In the genomic region with DNA sequence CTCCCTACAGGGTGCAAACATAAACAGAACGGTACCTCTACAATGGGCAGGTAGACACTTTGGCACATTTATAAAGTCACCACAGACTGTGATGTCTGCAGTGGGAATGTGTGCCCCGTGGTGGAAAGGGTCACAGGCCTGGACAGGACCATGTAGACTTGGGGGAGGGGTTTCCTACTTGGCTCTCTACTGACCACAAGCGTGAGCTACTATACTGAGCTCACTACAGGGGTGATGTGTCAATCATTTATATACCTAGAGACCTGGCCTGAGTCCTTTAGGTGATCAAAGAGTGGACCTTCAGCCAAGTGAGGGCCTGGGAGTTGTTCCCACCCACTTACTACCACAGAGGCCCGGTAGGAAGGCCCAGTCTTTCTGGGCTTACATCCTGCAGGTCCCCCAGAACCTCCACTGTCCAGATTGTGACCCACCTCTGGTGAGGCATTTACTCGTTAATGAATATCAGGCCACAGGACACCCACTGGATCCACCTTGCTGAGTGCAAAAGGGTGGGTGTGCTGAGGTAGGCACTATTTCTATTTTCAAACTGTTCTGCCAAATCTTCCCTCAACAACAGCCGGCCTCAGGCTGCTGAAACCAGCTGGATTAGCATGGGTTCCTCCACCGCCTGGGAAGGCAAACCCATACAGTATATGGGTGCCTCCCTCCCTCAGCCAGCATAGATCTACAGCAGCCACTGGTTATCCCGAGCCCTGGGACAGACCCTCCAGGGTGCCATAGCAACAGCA, we compare ENCODE assay signal across 10 mouse cellular contexts. TPM values are rescaled to one million over a fixed set of nuclear protein-coding genes. Genes with fewer than 3 reads are reported as not detected.
DNase-seq lines count a peak whose midpoint lies in the region; ATAC-seq and TF ChIP-seq lines count a peak whose summit lies in the region.
"Had no signal": no experiment of that assay in that cellular context is flagged by ENCODE, and none has a peak within 500 bp of the region (broad histone marks: within the 10 kb centered on the region; RNA-seq: fewer than 3 reads in every experiment).

No protein-coding gene starts in this region.

- TF ChIP-seq CTCF in thymus, adult 2 months (IDR thresholded peaks at IDR 0.05; ENCODE audit: borderline replicate concordance, control insufficient read depth, extremely low read depth, insufficient read depth, low read length, poor library complexity): no peak

- TF ChIP-seq POLR2A in thymus, adult 2 months (IDR thresholded peaks at IDR 0.05; ENCODE audit: control insufficient read depth, extremely low read depth, insufficient read depth, low read length, poor library complexity): no peak

- WGBS in hindbrain, embryonic 16.5 days: 83% methylated on average over 8 of the region's 8 CpGs
- 83% methylated on average over 8 of the region's 8 CpGs for WGBS in hindbrain, embryonic 12.5 days
- 54% methylated on average over 8 of the region's 8 CpGs for WGBS in thymus, adult 2 months
- 74% methylated on average over 8 of the region's 8 CpGs for WGBS in kidney, embryonic 16.5 days

- H3K4me3 ChIP-seq in hindbrain, embryonic 16.5 days (ENCODE audit: low read length): no peak overlapping the region
- no peak overlapping the region for H3K4me3 ChIP-seq in hindbrain, embryonic 12.5 days
- no peak overlapping the region for H3K4me3 ChIP-seq in thymus, adult 2 months (ENCODE audit: control insufficient read depth, insufficient read depth, low read length)
- no peak overlapping the region for H3K4me3 ChIP-seq in kidney, embryonic 16.5 days (ENCODE audit: low read length)
- H3K4me3 ChIP-seq: limb, embryonic 15.5 days had no signal

- no peaks in the 10 kb centered on the region for H3K9me3 ChIP-seq in hindbrain, embryonic 16.5 days (ENCODE audit: control insufficient read depth, low read length)
- H3K9me3 ChIP-seq in hindbrain, embryonic 12.5 days (replicated peaks): no peaks in the 10 kb centered on the region
- H3K9me3 ChIP-seq in kidney, embryonic 16.5 days (ENCODE audit: low read length): no peaks in the 10 kb centered on the region
- H3K9me3 ChIP-seq: limb, embryonic 15.5 days had no signal

- no peak overlapping the region for H3K9ac ChIP-seq in hindbrain, embryonic 16.5 days (ENCODE audit: low read depth, low read length)
- no peak overlapping the region for H3K9ac ChIP-seq in hindbrain, embryonic 12.5 days
- H3K9ac ChIP-seq in kidney, embryonic 16.5 days (replicated peaks; ENCODE audit: low read length): no peak overlapping the region
- H3K9ac ChIP-seq: limb, embryonic 15.5 days had no signal

- no peak overlapping the region for H3K27ac ChIP-seq in hindbrain, embryonic 16.5 days (ENCODE audit: low read depth, low read length)
- H3K27ac ChIP-seq in hindbrain, embryonic 12.5 days: no peak overlapping the region
- H3K27ac ChIP-seq in thymus, adult 2 months (ENCODE audit: control insufficient read depth, insufficient read depth, low read length): peak overlapping the region; percentile 54
- H3K27ac ChIP-seq in kidney, embryonic 16.5 days (ENCODE audit: low read length): peak overlapping the region; percentile 69
- H3K27ac ChIP-seq: limb, embryonic 15.5 days had no signal

- H3K4me2 ChIP-seq in hindbrain, embryonic 16.5 days (ENCODE audit: low read length): no peak overlapping the region
- H3K4me2 ChIP-seq in hindbrain, embryonic 12.5 days (replicated peaks): no peak overlapping the region
- H3K4me2 ChIP-seq in kidney, embryonic 16.5 days (replicated peaks; ENCODE audit: low read depth, low read length): no peak overlapping the region
- H3K4me2 ChIP-seq: limb, embryonic 15.5 days had no signal

- no peak for DNase-seq in thymus, adult 2 months
- no peak for DNase-seq in thymus, postnatal 14 days
- DNase-seq in ovary, postnatal 10 days (ENCODE audit: low spot score): no peak
- DNase-seq in adrenal gland, postnatal 4 days (ENCODE audit: low spot score in 2 of 2): no peak
- no peak for DNase-seq in spleen, postnatal 10 days (ENCODE audit: low spot score in 2 of 2)
- DNase-seq: thymus, postnatal 25 days had no signal

- ATAC-seq in hindbrain, embryonic 16.5 days: 0 out of 2 replicates have a peak, but pooled peaks have one; percentile 39
- no peak for ATAC-seq in hindbrain, embryonic 12.5 days (ENCODE audit: low FRiP score)
- peak; percentile 79 for ATAC-seq in kidney, embryonic 16.5 days (ENCODE audit: low FRiP score, low TSS enrichment)

- H3K27me3 ChIP-seq in hindbrain, embryonic 16.5 days (replicated peaks; ENCODE audit: control insufficient read depth, insufficient read depth, low read length): no peaks in the 10 kb centered on the region
- H3K27me3 ChIP-seq in hindbrain, embryonic 12.5 days: no peaks in the 10 kb centered on the region
- no peaks in the 10 kb centered on the region for H3K27me3 ChIP-seq in thymus, adult 2 months (ENCODE audit: control insufficient read depth, insufficient read depth, low read length)
- no peaks in the 10 kb centered on the region for H3K27me3 ChIP-seq in kidney, embryonic 16.5 days (ENCODE audit: insufficient read depth, low read length)
- H3K27me3 ChIP-seq: limb, embryonic 15.5 days had no signal

- H3K36me3 ChIP-seq in hindbrain, embryonic 16.5 days (ENCODE audit: control insufficient read depth, insufficient read depth, low read length): peaks cover 24% of the 10 kb centered on the region
- H3K36me3 ChIP-seq in hindbrain, embryonic 12.5 days: peaks cover 65% of the 10 kb centered on the region
- no peaks in the 10 kb centered on the region; the same call in 1 of the 2 replicates for H3K36me3 ChIP-seq in thymus, adult 2 months (ENCODE audit: control insufficient read depth, insufficient read depth, low read length)
- peaks cover 22% of the 10 kb centered on the region for H3K36me3 ChIP-seq in kidney, embryonic 16.5 days (ENCODE audit: insufficient read depth, low read length)

- no peaks in the 10 kb centered on the region for H3K4me1 ChIP-seq in hindbrain, embryonic 16.5 days (ENCODE audit: control insufficient read depth, insufficient read depth, low read depth, low read length)
- H3K4me1 ChIP-seq in hindbrain, embryonic 12.5 days: no peaks in the 10 kb centered on the region
- peaks cover 82% of the 10 kb centered on the region for H3K4me1 ChIP-seq in thymus, adult 2 months (replicated peaks; ENCODE audit: control insufficient read depth, insufficient read depth, low read length)
- H3K4me1 ChIP-seq in kidney, embryonic 16.5 days (ENCODE audit: insufficient read depth, low read length): peaks cover 13% of the 10 kb centered on the region

RNA-seq across cellular contexts. Expression of a gene that starts 34.3 kb away (rescaled TPM):
- 5.1 and 5.4 TPM in 2 replicates for polyA plus RNA-seq in hindbrain, embryonic 16.5 days (2015; fragmentation: Nextera tagmentation; extraction: Ambion mirVana)
- polyA plus RNA-seq in hindbrain, embryonic 12.5 days (2016; fragmentation: Nextera tagmentation; extraction: Ambion mirVana): 9.4 and 10.3 TPM in 2 replicates
- 62.1 and 86.9 TPM in 2 replicates for polyA plus RNA-seq in thymus, adult 2 months (2012; rRNA removed)
- polyA plus RNA-seq in kidney, embryonic 16.5 days (2015; fragmentation: Nextera tagmentation; extraction: Ambion mirVana): 10.1 and 10.4 TPM in 2 replicates
- 10 to 100 TPM; 40.6 to 41.4 TPM for total RNA-seq in adrenal gland, postnatal 4 days (2021)

RNA-seq across cellular contexts. Expression of a gene that starts 48.1 kb away (rescaled TPM):
- 10.1 and 14.5 TPM in 2 replicates for polyA plus RNA-seq in hindbrain, embryonic 16.5 days (2015; fragmentation: Nextera tagmentation; extraction: Ambion mirVana)
- 19.1 and 21.2 TPM in 2 replicates for polyA plus RNA-seq in hindbrain, embryonic 12.5 days (2016; fragmentation: Nextera tagmentation; extraction: Ambion mirVana)
- 13.6 and 19.8 TPM in 2 replicates for polyA plus RNA-seq in thymus, adult 2 months (2012; rRNA removed)
- polyA plus RNA-seq in kidney, embryonic 16.5 days (2015; fragmentation: Nextera tagmentation; extraction: Ambion mirVana): 30.6 and 40.7 TPM in 2 replicates
- 10 to 100 TPM; 30.9 to 31.2 TPM for total RNA-seq in adrenal gland, postnatal 4 days (2021)

Comparison
In these comparisons a context has a peak if more than half of its experiments do, and no peak if none do; other contexts are left out.
1. H3K27ac ChIP-seq: peak in thymus, adult 2 months (single experiment) and kidney, embryonic 16.5 days (single experiment); none in hindbrain, embryonic 16.5 days (single experiment) and hindbrain, embryonic 12.5 days (single experiment).